ENCODE assay signal across 8 mouse cellular contexts in the genomic region with DNA sequence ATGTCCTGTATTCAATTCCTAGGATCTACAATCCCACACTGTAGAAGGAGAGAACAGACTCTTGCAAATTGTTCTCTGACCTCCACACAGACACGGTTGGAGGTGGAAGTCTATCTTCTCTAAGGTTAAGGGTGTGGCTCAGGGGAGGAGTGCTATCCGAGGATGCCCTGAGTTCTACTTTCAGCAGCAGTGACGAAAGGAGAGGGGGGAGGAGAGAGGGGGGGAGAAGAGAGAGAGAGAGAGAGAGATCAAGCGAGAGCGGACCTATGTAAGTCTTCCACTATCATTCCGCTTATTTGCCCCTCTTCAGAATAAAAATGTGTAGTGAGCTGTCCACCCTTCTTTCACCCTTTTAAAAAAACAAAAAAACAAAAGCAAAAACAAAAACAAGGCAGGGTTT. TPM values are rescaled to one million over a fixed set of nuclear protein-coding genes. Genes with fewer than 3 reads are reported as not detected.
DNase-seq lines count a peak whose midpoint lies in the region; ATAC-seq and TF ChIP-seq lines count a peak whose summit lies in the region.

No protein-coding gene starts in this region.

- no peak for ATAC-seq in kidney, postnatal 0 days (replicated peaks; ENCODE audit: low FRiP score, low read depth)
- no peak for ATAC-seq in intestine, embryonic 14.5 days (replicated peaks; ENCODE audit: low FRiP score, low TSS enrichment, low read depth)
- no peak for ATAC-seq in midbrain, postnatal 0 days (ENCODE audit: low FRiP score)

- 0 out of 2 replicates have a peak, but pooled peaks cover 7% of the 10 kb centered on the region for H3K4me1 ChIP-seq in kidney, postnatal 0 days (replicated peaks; ENCODE audit: insufficient read depth, low read length)
- 0 out of 2 replicates have a peak, but pooled peaks cover 2% of the 10 kb centered on the region for H3K4me1 ChIP-seq in cortical plate, adult 2 months (ENCODE audit: control insufficient read depth, insufficient read depth, low read length)
- H3K4me1 ChIP-seq in intestine, embryonic 14.5 days (replicated peaks; ENCODE audit: control insufficient read depth, insufficient read depth, low read length) = peaks cover 5% of the 10 kb centered on the region
- peaks cover 9% of the 10 kb centered on the region for H3K4me1 ChIP-seq in midbrain, postnatal 0 days (ENCODE audit: insufficient read depth, low read length)

- H3K27me3 ChIP-seq in kidney, postnatal 0 days (ENCODE audit: insufficient read depth, low read length) = 0 out of 2 replicates have a peak, but pooled peaks cover 3% of the 10 kb centered on the region
- H3K27me3 ChIP-seq in intestine, embryonic 14.5 days (replicated peaks; ENCODE audit: control insufficient read depth, insufficient read depth, low read length) = no peaks in the 10 kb centered on the region
- H3K27me3 ChIP-seq in midbrain, postnatal 0 days (ENCODE audit: insufficient read depth, low read length) = no peaks in the 10 kb centered on the region

- H3K4me2 ChIP-seq in kidney, postnatal 0 days (ENCODE audit: low read length) = peak overlapping the region; percentile 68
- peak overlapping the region; percentile 58 for H3K4me2 ChIP-seq in intestine, embryonic 14.5 days (ENCODE audit: low read length)
- H3K4me2 ChIP-seq in midbrain, postnatal 0 days (ENCODE audit: low read depth, low read length, poor library complexity, severe bottlenecking) = peak overlapping the region; percentile 54

- TF ChIP-seq CTCF in kidney, postnatal 0 days (IDR thresholded peaks at IDR 0.05; ENCODE audit: low read depth) = no peak
- no peak for TF ChIP-seq CTCF in cortical plate, adult 2 months (IDR thresholded peaks at IDR 0.05; ENCODE audit: extremely low read depth, insufficient read depth, low read length)
- no peak for TF ChIP-seq CTCF in midbrain, postnatal 0 days (IDR thresholded peaks at IDR 0.05)

- no peak for DNase-seq in kidney, postnatal 0 days (ENCODE audit: low spot score)
- DNase-seq in kidney, adult 11 months = no peak
- DNase-seq in intestine, embryonic 14.5 days (ENCODE audit: low spot score) = no peak
- DNase-seq in midbrain, postnatal 0 days (ENCODE audit: low spot score) = no peak
- no peak for DNase-seq in left cerebral cortex, adult 8-10 months (ENCODE audit: low spot score in 2 of 2)
- DNase-seq in layer of hippocampus, adult 18-20 months (ENCODE audit: low spot score in 2 of 2) = no peak
- no peak for DNase-seq in right cerebral cortex, postnatal 14 days

- TF ChIP-seq POLR2A in cortical plate, adult 2 months (IDR thresholded peaks at IDR 0.05; ENCODE audit: extremely low read depth, insufficient read depth, low read length) = no peak

- 34% methylated on average over 6 of the region's 6 CpGs for WGBS in kidney, postnatal 0 days
- 42% methylated on average over 6 of the region's 6 CpGs for WGBS in intestine, embryonic 14.5 days
- WGBS in midbrain, postnatal 0 days = 40% methylated on average over 6 of the region's 6 CpGs

- peak overlapping the region; percentile 72 for H3K4me3 ChIP-seq in kidney, postnatal 0 days (replicated peaks; ENCODE audit: low read depth, low read length)
- H3K4me3 ChIP-seq in cortical plate, adult 2 months (ENCODE audit: insufficient read depth, low read length) = peak overlapping the region; percentile 50
- H3K4me3 ChIP-seq in intestine, embryonic 14.5 days (ENCODE audit: low read depth, low read length) = peak overlapping the region; percentile 54
- peak overlapping the region; percentile 53 for H3K4me3 ChIP-seq in midbrain, postnatal 0 days (ENCODE audit: low read depth, low read length)

- no peaks in the 10 kb centered on the region for H3K9me3 ChIP-seq in kidney, postnatal 0 days (replicated peaks; ENCODE audit: low read length)
- no peaks in the 10 kb centered on the region for H3K9me3 ChIP-seq in intestine, embryonic 14.5 days (ENCODE audit: control insufficient read depth, low read length)
- no peaks in the 10 kb centered on the region for H3K9me3 ChIP-seq in midbrain, postnatal 0 days (ENCODE audit: low read length)

- no peak overlapping the region for H3K9ac ChIP-seq in kidney, postnatal 0 days (ENCODE audit: low read depth, low read length)
- peak overlapping the region; percentile 46; the same call in 1 of the 2 replicates for H3K9ac ChIP-seq in intestine, embryonic 14.5 days (ENCODE audit: low read length)
- peak overlapping the region; percentile 44; the same call in 1 of the 2 replicates for H3K9ac ChIP-seq in midbrain, postnatal 0 days (replicated peaks; ENCODE audit: low read length, poor library complexity, severe bottlenecking)

- H3K36me3 ChIP-seq in kidney, postnatal 0 days (ENCODE audit: insufficient read depth, low read length) = no peaks in the 10 kb centered on the region
- H3K36me3 ChIP-seq in intestine, embryonic 14.5 days (ENCODE audit: control insufficient read depth, insufficient read depth, low read length) = no peaks in the 10 kb centered on the region
- no peaks in the 10 kb centered on the region for H3K36me3 ChIP-seq in midbrain, postnatal 0 days (ENCODE audit: insufficient read depth, low read length)

- peak overlapping the region; percentile 8; the same call in 1 of the 2 replicates for H3K27ac ChIP-seq in kidney, postnatal 0 days
- H3K27ac ChIP-seq in cortical plate, adult 2 months (ENCODE audit: insufficient read depth, low read length) = 0 out of 2 replicates have a peak overlapping the region, but pooled peaks have one; percentile 21
- H3K27ac ChIP-seq in intestine, embryonic 14.5 days (ENCODE audit: low read depth) = no peak overlapping the region
- H3K27ac ChIP-seq in midbrain, postnatal 0 days (ENCODE audit: low read depth, low read length) = peak overlapping the region; percentile 76

RNA-seq across cellular contexts. Expression of gene Eef2k, which starts 8.2 kb away (rescaled TPM):
- polyA plus RNA-seq in kidney, postnatal 0 days (2015; fragmentation: Nextera tagmentation; extraction: Ambion mirVana) = 13.8 and 14.9 TPM in 2 replicates
- polyA plus RNA-seq in cortical plate, adult 2 months (2012; rRNA removed) = 33.8 and 36.2 TPM in 2 replicates
- polyA plus RNA-seq in intestine, embryonic 14.5 days (2014; fragmentation: Nextera tagmentation; extraction: Ambion mirVana) = 16.3 and 18.8 TPM in 2 replicates
- total RNA-seq in midbrain, postnatal 0 days (2014; rRNA removed) = 29.4 and 42.0 TPM in 2 replicates
- 30.7 and 31.1 TPM in 2 replicates for polyA plus RNA-seq in midbrain, postnatal 0 days (2015; fragmentation: Nextera tagmentation; extraction: Ambion mirVana)
- total RNA-seq in left cerebral cortex, adult 8-10 months (2022) = 10 to 100 TPM; 28.3 to 36.3 (median 35.3) TPM
- total RNA-seq in layer of hippocampus, adult 18-20 months (2021) = 10 to 100 TPM; 25.2 to 29.2 TPM

RNA-seq across cellular contexts. Expression of gene Gm5737, which starts 22.3 kb away (rescaled TPM):
- not detected in 2 replicates for polyA plus RNA-seq in kidney, postnatal 0 days (2015; fragmentation: Nextera tagmentation; extraction: Ambion mirVana)
- polyA plus RNA-seq in cortical plate, adult 2 months (2012; rRNA removed) = not detected in 2 replicates
- polyA plus RNA-seq in intestine, embryonic 14.5 days (2014; fragmentation: Nextera tagmentation; extraction: Ambion mirVana) = not detected in 2 replicates
- total RNA-seq in midbrain, postnatal 0 days (2014; rRNA removed) = not detected in 2 replicates
- 0.22 TPM in 1 of 2 replicates, not detected in the other for polyA plus RNA-seq in midbrain, postnatal 0 days (2015; fragmentation: Nextera tagmentation; extraction: Ambion mirVana)
- under 1 TPM in 1 of 4 experiments, not detected in 3; 0.30 TPM for total RNA-seq in left cerebral cortex, adult 8-10 months (2022)
- under 1 TPM in 1 of 2 experiments, not detected in 1; 0.32 TPM for total RNA-seq in layer of hippocampus, adult 18-20 months (2021)
